Mouse (Mus musculus) CD8-positive naive resting alpha-beta T cell, adult 57 days (primary cell): Measurements from ENCODE around the gene Arap1. TPM values are rescaled to one million over a fixed set of nuclear protein-coding genes. Genes with fewer than 3 reads are reported as not detected.

ENCODE experiments used
- total RNA-seq: library from RNA; stranded (reverse); gene quantifications from one replicate; pipeline ENCODE4 v1.2.4, GENCODE M21; 2023

Gene Arap1
- total RNA-seq, result 135 TPM

GRCm38 (mm10) chr7:101347767-101348270, at the start of gene Arap1:
Arap1 (plus strand) TSS chr7:101348067.

GRCm38 (mm10) chr7:101301881-101302456, 45.9 kb upstream of the Arap1 start, which contains the start of gene Atg16l2:
Atg16l2 (minus strand) TSS chr7:101302251.

GRCm38 (mm10) chr7:101317014-101317413, 30.9 kb upstream of the Arap1 start, which contains the start of gene Stard10:
Stard10 (plus strand) TSS chr7:101317086.

GRCm38 (mm10) chr7:101410267-101410936, 62.5 kb downstream of the Arap1 start, which contains the start of gene Gm45837:
Gm45837 (plus strand) TSS chr7:101410886.

GRCm38 (mm10) chr7:101421529-101421928, 73.7 kb downstream of the Arap1 start, which contains the start of gene Pde2a:
Pde2a (plus strand) TSS chr7:101421691.

Other genes starting within 250 kb of the Arap1 start
- gene Atg16l2, start 45.8 kb upstream of the Arap1 start, total RNA-seq, result 111 TPM
- gene Stard10, start 31.0 kb upstream of the Arap1 start, total RNA-seq, result 9.2 TPM
- 40.1 TPM for gene Gm45837, start 62.8 kb downstream of the Arap1 start, total RNA-seq
- 138 TPM for gene Pde2a, start 73.6 kb downstream of the Arap1 start, total RNA-seq
- 41.4 TPM for gene Art2b, start 237.5 kb downstream of the Arap1 start, total RNA-seq